Mouse (Mus musculus): Measurements from ENCODE around the gene Rpl7a. TPM values are rescaled to one million over a fixed set of nuclear protein-coding genes. Genes with fewer than 3 reads are reported as not detected.

Gene Rpl7a
- polyA plus RNA-seq, 1 experiment = 616 TPM

- Histone ChIP-seq H3K27me3 (ENCODE audit: control insufficient read depth) (no peaks in the 10 kb centered on the region), H3K9me3 (ENCODE audit: control insufficient read depth, low read length) (no peaks in the 10 kb centered on the region), H3K4me3 (replicated peaks) (peak overlapping the region; percentile 92), H3K36me3 (ENCODE audit: control insufficient read depth) (peaks cover 72% of the 10 kb centered on the region), H3K4me1 (ENCODE audit: control insufficient read depth) (peaks cover 47% of the 10 kb centered on the region)
- TF ChIP-seq GATA1 (IDR thresholded peaks at IDR 0.05; ENCODE audit: low read length) (no peak), TAL1 (IDR thresholded peaks at IDR 0.05; ENCODE audit: low read length) (no peak)
Observed at GRCm38 (mm10) chr2:26901834-26902400, 8.6 kb upstream of the Rpl7a start.

GRCm38 (mm10) chr2:26902467-26903220, 7.9 kb upstream of the Rpl7a start, which contains the start of gene Surf6:
Surf6 (minus strand) TSS chr2:26902879.
- Histone ChIP-seq H3K36me3 (ENCODE audit: control insufficient read depth) (peaks cover 72% of the 10 kb centered on the region), H3K4me1 (ENCODE audit: control insufficient read depth) (peaks cover 55% of the 10 kb centered on the region), H3K9me3 (ENCODE audit: control insufficient read depth, low read length) (no peaks in the 10 kb centered on the region), H3K27me3 (ENCODE audit: control insufficient read depth) (no peaks in the 10 kb centered on the region), H3K4me3 (replicated peaks) (peak within 1 kb of the TSS; percentile 92)
- TF ChIP-seq GATA1 (IDR thresholded peaks at IDR 0.05; ENCODE audit: low read length) (no peak), TAL1 (IDR thresholded peaks at IDR 0.05; ENCODE audit: low read length) (no peak)

- no peak for TF ChIP-seq GATA1 (IDR thresholded peaks at IDR 0.05; ENCODE audit: low read length)
- TF ChIP-seq TAL1 (IDR thresholded peaks at IDR 0.05; ENCODE audit: low read length) = no peak
- peaks cover 61% of the 10 kb centered on the region for H3K4me1 ChIP-seq (ENCODE audit: control insufficient read depth)
- peaks cover 72% of the 10 kb centered on the region for H3K36me3 ChIP-seq (ENCODE audit: control insufficient read depth)
- H3K9me3 ChIP-seq (ENCODE audit: control insufficient read depth, low read length) = no peaks in the 10 kb centered on the region
- H3K27me3 ChIP-seq (ENCODE audit: control insufficient read depth) = no peaks in the 10 kb centered on the region
- H3K4me3 ChIP-seq (replicated peaks) = peak overlapping the region; percentile 92
Observed at GRCm38 (mm10) chr2:26903311-26903710, 7.3 kb upstream of the Rpl7a start.

- Histone ChIP-seq H3K4me3 (replicated peaks) (no peak overlapping the region), H3K27me3 (ENCODE audit: control insufficient read depth) (no peaks in the 10 kb centered on the region), H3K36me3 (ENCODE audit: control insufficient read depth) (peaks cover 56% of the 10 kb centered on the region), H3K9me3 (ENCODE audit: control insufficient read depth, low read length) (no peaks in the 10 kb centered on the region), H3K4me1 (ENCODE audit: control insufficient read depth) (peaks cover 73% of the 10 kb centered on the region)
- TF ChIP-seq GATA1 (IDR thresholded peaks at IDR 0.05; ENCODE audit: low read length) (no peak), TAL1 (IDR thresholded peaks at IDR 0.05; ENCODE audit: low read length) (no peak)
Observed at GRCm38 (mm10) chr2:26905936-26906335, 4.6 kb upstream of the Rpl7a start.

GRCm38 (mm10) chr2:26906431-26906830, 4.1 kb upstream of the Rpl7a start:
- Histone ChIP-seq H3K9me3 (ENCODE audit: control insufficient read depth, low read length) (no peaks in the 10 kb centered on the region), H3K4me1 (ENCODE audit: control insufficient read depth) (peaks cover 69% of the 10 kb centered on the region), H3K36me3 (ENCODE audit: control insufficient read depth) (peaks cover 61% of the 10 kb centered on the region), H3K27me3 (ENCODE audit: control insufficient read depth) (no peaks in the 10 kb centered on the region), H3K4me3 (replicated peaks) (no peak overlapping the region)
- no peak for TF ChIP-seq TAL1 (IDR thresholded peaks at IDR 0.05; ENCODE audit: low read length)
- no peak for TF ChIP-seq GATA1 (IDR thresholded peaks at IDR 0.05; ENCODE audit: low read length)

GRCm38 (mm10) chr2:26907109-26907508, 3.5 kb upstream of the Rpl7a start:
- Histone ChIP-seq H3K36me3 (ENCODE audit: control insufficient read depth) (peaks cover 68% of the 10 kb centered on the region), H3K4me3 (replicated peaks) (no peak overlapping the region), H3K4me1 (ENCODE audit: control insufficient read depth) (peaks cover 69% of the 10 kb centered on the region), H3K9me3 (ENCODE audit: control insufficient read depth, low read length) (no peaks in the 10 kb centered on the region), H3K27me3 (ENCODE audit: control insufficient read depth) (no peaks in the 10 kb centered on the region)
- TF ChIP-seq GATA1 (IDR thresholded peaks at IDR 0.05; ENCODE audit: low read length) (no peak), TAL1 (IDR thresholded peaks at IDR 0.05; ENCODE audit: low read length) (no peak)

- no peak for TF ChIP-seq TAL1 (IDR thresholded peaks at IDR 0.05; ENCODE audit: low read length)
- no peak for TF ChIP-seq GATA1 (IDR thresholded peaks at IDR 0.05; ENCODE audit: low read length)
- Histone ChIP-seq H3K4me1 (ENCODE audit: control insufficient read depth) (peaks cover 70% of the 10 kb centered on the region), H3K9me3 (ENCODE audit: control insufficient read depth, low read length) (no peaks in the 10 kb centered on the region), H3K4me3 (replicated peaks) (peak overlapping the region; percentile 83), H3K36me3 (ENCODE audit: control insufficient read depth) (peaks cover 82% of the 10 kb centered on the region), H3K27me3 (ENCODE audit: control insufficient read depth) (no peaks in the 10 kb centered on the region)
Observed at GRCm38 (mm10) chr2:26908710-26909386, 1.7 kb upstream of the Rpl7a start.

GRCm38 (mm10) chr2:26909387-26909784, 1.2 kb upstream of the Rpl7a start:
- no peak for TF ChIP-seq GATA1 (IDR thresholded peaks at IDR 0.05; ENCODE audit: low read length)
- no peak for TF ChIP-seq TAL1 (IDR thresholded peaks at IDR 0.05; ENCODE audit: low read length)
- Histone ChIP-seq H3K27me3 (ENCODE audit: control insufficient read depth) (no peaks in the 10 kb centered on the region), H3K4me1 (ENCODE audit: control insufficient read depth) (peaks cover 69% of the 10 kb centered on the region), H3K9me3 (ENCODE audit: control insufficient read depth, low read length) (no peaks in the 10 kb centered on the region), H3K36me3 (ENCODE audit: control insufficient read depth) (peaks cover 82% of the 10 kb centered on the region), H3K4me3 (replicated peaks) (peak overlapping the region; percentile 83)
